Mouse (Mus musculus): ENCODE measurements around the gene Nomo1. TPM values are rescaled to one million over a fixed set of nuclear protein-coding genes. Genes with fewer than 3 reads are reported as not detected.
A peak's percentile ranks its signal among the peaks of the same experiment; 100 is the strongest.

The Nomo1 gene
- polyA plus RNA-seq, 1 experiment from 2014 or later, result 80.4 TPM

- Histone ChIP-seq H3K36me3 (peaks cover 7% of the 10 kb centered on the region), H3K9ac (no peak overlapping the region), H3K4me3 (replicated peaks) (no peak overlapping the region), H3K27ac (no peak overlapping the region), H3K4me1 (replicated peaks) (0 out of 2 replicates have a peak, but pooled peaks cover 8% of the 10 kb centered on the region), H3K27me3 (replicated peaks) (no peaks in the 10 kb centered on the region), H3K9me3 (no peaks in the 10 kb centered on the region), H3K4me2 (replicated peaks) (no peak overlapping the region)
- 79% methylated on average over 6 of the region's 6 CpGs for WGBS
- no peak for ATAC-seq
These were observed 54.7 kb downstream of the Nomo1 start for GRCm38 (mm10) chr7:46088241-46088640.

GRCm38 (mm10) chr7:46092803-46093202 lies 59.3 kb downstream of the Nomo1 start:
- Histone ChIP-seq H3K4me1 (replicated peaks) (no peaks in the 10 kb centered on the region), H3K4me3 (replicated peaks) (no peak overlapping the region), H3K27me3 (replicated peaks) (no peaks in the 10 kb centered on the region), H3K9me3 (no peaks in the 10 kb centered on the region), H3K27ac (no peak overlapping the region), H3K36me3 (no peaks in the 10 kb centered on the region), H3K9ac (no peak overlapping the region), H3K4me2 (replicated peaks) (no peak overlapping the region)
- 60% methylated on average over 8 of the region's 8 CpGs for WGBS
- ATAC-seq, result no peak

GRCm38 (mm10) chr7:46096136-46096535 lies 62.6 kb downstream of the Nomo1 start:
- peaks cover 8% of the 10 kb centered on the region for H3K27me3 ChIP-seq (replicated peaks)
- H3K9ac ChIP-seq, result no peak overlapping the region
- WGBS, result 4% methylated on average over 4 of the region's 4 CpGs
- no peak overlapping the region for H3K27ac ChIP-seq
- no peaks in the 10 kb centered on the region for H3K36me3 ChIP-seq
- ATAC-seq, result peak; percentile 29
- no peaks in the 10 kb centered on the region for H3K9me3 ChIP-seq
- no peaks in the 10 kb centered on the region for H3K4me1 ChIP-seq (replicated peaks)
- no peak overlapping the region for H3K4me3 ChIP-seq (replicated peaks)
- no peak overlapping the region for H3K4me2 ChIP-seq (replicated peaks)

- H3K4me1 ChIP-seq (replicated peaks), result no peaks in the 10 kb centered on the region
- WGBS, result 55% methylated on average over 4 of the region's 4 CpGs
- no peak overlapping the region for H3K27ac ChIP-seq
- no peak overlapping the region for H3K4me2 ChIP-seq (replicated peaks)
- no peak overlapping the region for H3K9ac ChIP-seq
- H3K4me3 ChIP-seq (replicated peaks), result no peak overlapping the region
- no peaks in the 10 kb centered on the region for H3K36me3 ChIP-seq
- H3K27me3 ChIP-seq (replicated peaks), result peaks cover 8% of the 10 kb centered on the region
- H3K9me3 ChIP-seq, result no peaks in the 10 kb centered on the region
- ATAC-seq, result no peak
These were observed 63.9 kb downstream of the Nomo1 start for GRCm38 (mm10) chr7:46097319-46097783.

GRCm38 (mm10) chr7:46098221-46098918 lies 64.9 kb downstream of the Nomo1 start:
- Histone ChIP-seq H3K36me3 (no peaks in the 10 kb centered on the region), H3K9ac (no peak overlapping the region), H3K4me2 (replicated peaks) (no peak overlapping the region), H3K27ac (no peak overlapping the region), H3K27me3 (replicated peaks) (peaks cover 8% of the 10 kb centered on the region), H3K9me3 (no peaks in the 10 kb centered on the region), H3K4me1 (replicated peaks) (no peaks in the 10 kb centered on the region), H3K4me3 (replicated peaks) (no peak overlapping the region)
- no peak for ATAC-seq
- 83% methylated on average over 19 of the region's 19 CpGs for WGBS

- no peak for ATAC-seq
- Histone ChIP-seq H3K36me3 (no peaks in the 10 kb centered on the region), H3K4me1 (replicated peaks) (no peaks in the 10 kb centered on the region), H3K9ac (no peak overlapping the region), H3K4me3 (replicated peaks) (no peak overlapping the region), H3K9me3 (no peaks in the 10 kb centered on the region), H3K27ac (no peak overlapping the region), H3K27me3 (replicated peaks) (peaks cover 8% of the 10 kb centered on the region), H3K4me2 (replicated peaks) (no peak overlapping the region)
- 93% methylated on average over 19 of the region's 19 CpGs for WGBS
These were observed 65.4 kb downstream of the Nomo1 start for GRCm38 (mm10) chr7:46098919-46099286.

GRCm38 (mm10) chr7:46099682-46100081 lies 66.2 kb downstream of the Nomo1 start:
- 81% methylated on average over 13 of the region's 13 CpGs for WGBS
- Histone ChIP-seq H3K4me3 (replicated peaks) (peak overlapping the region; percentile 53; the same call in 1 of the 2 replicates), H3K4me2 (replicated peaks) (peak overlapping the region; percentile 91; the same call in 1 of the 2 replicates), H3K4me1 (replicated peaks) (no peaks in the 10 kb centered on the region), H3K27ac (no peak overlapping the region), H3K27me3 (replicated peaks) (peaks cover 8% of the 10 kb centered on the region), H3K9ac (no peak overlapping the region), H3K9me3 (no peaks in the 10 kb centered on the region), H3K36me3 (no peaks in the 10 kb centered on the region)
- no peak for ATAC-seq

GRCm38 (mm10) chr7:46100563-46100962 lies 67.1 kb downstream of the Nomo1 start, which contains the start of gene Kcnj11:
Kcnj11 (minus strand) TSS chr7:46100764.
- H3K9ac ChIP-seq, result peak within 1 kb of the TSS; percentile 54
- peak; percentile 89 for ATAC-seq
- under 1% methylated on average over 34 of the region's 34 CpGs for WGBS

GRCm38 (mm10) chr7:46103075-46103591 lies 69.6 kb downstream of the Nomo1 start:
- H3K27me3 ChIP-seq (replicated peaks), result peaks cover 8% of the 10 kb centered on the region
- no peak for ATAC-seq
- H3K27ac ChIP-seq, result no peak overlapping the region
- no peaks in the 10 kb centered on the region for H3K4me1 ChIP-seq (replicated peaks)
- no peak overlapping the region for H3K4me2 ChIP-seq (replicated peaks)
- WGBS, result 79% methylated on average over 8 of the region's 8 CpGs
- H3K4me3 ChIP-seq (replicated peaks), result no peak overlapping the region
- no peak overlapping the region for H3K9ac ChIP-seq
- no peaks in the 10 kb centered on the region for H3K36me3 ChIP-seq
- H3K9me3 ChIP-seq, result no peaks in the 10 kb centered on the region

More at GRCm38 (mm10) chr7:46100563-46100962, 67.1 kb downstream of the Nomo1 start, which contains the start of gene Kcnj11:
- peak within 1 kb of the TSS; percentile 91 for H3K4me2 ChIP-seq (replicated peaks)
- H3K4me3 ChIP-seq (replicated peaks), result peak within 1 kb of the TSS; percentile 53
- no peak within 1 kb of the TSS for H3K27ac ChIP-seq
- no peaks in the 10 kb centered on the region for H3K9me3 ChIP-seq
- H3K4me1 ChIP-seq (replicated peaks), result no peaks in the 10 kb centered on the region
- peaks cover 8% of the 10 kb centered on the region for H3K27me3 ChIP-seq (replicated peaks)
- H3K36me3 ChIP-seq, result no peaks in the 10 kb centered on the region

GRCm38 (mm10) chr7:46103771-46104170 lies 70.3 kb downstream of the Nomo1 start:
- H3K4me3 ChIP-seq (replicated peaks), result no peak overlapping the region
- no peak overlapping the region for H3K9ac ChIP-seq
- H3K27me3 ChIP-seq (replicated peaks), result peaks cover 8% of the 10 kb centered on the region
- no peak for ATAC-seq
- no peaks in the 10 kb centered on the region for H3K36me3 ChIP-seq
- H3K4me1 ChIP-seq (replicated peaks), result no peaks in the 10 kb centered on the region
- no peak overlapping the region for H3K4me2 ChIP-seq (replicated peaks)
- WGBS, result 86% methylated on average over 8 of the region's 8 CpGs
- H3K27ac ChIP-seq, result no peak overlapping the region
- H3K9me3 ChIP-seq, result no peaks in the 10 kb centered on the region

- Histone ChIP-seq H3K9ac (no peak overlapping the region), H3K36me3 (no peaks in the 10 kb centered on the region), H3K9me3 (no peaks in the 10 kb centered on the region), H3K27ac (no peak overlapping the region), H3K4me1 (replicated peaks) (no peaks in the 10 kb centered on the region), H3K27me3 (replicated peaks) (peaks cover 6% of the 10 kb centered on the region), H3K4me3 (replicated peaks) (no peak overlapping the region), H3K4me2 (replicated peaks) (no peak overlapping the region)
- ATAC-seq, result no peak
- WGBS, result 76% methylated on average over 27 of the region's 27 CpGs
These were observed 70.9 kb downstream of the Nomo1 start for GRCm38 (mm10) chr7:46104256-46104915.

- Histone ChIP-seq H3K9ac (no peak overlapping the region), H3K27me3 (replicated peaks) (no peaks in the 10 kb centered on the region), H3K27ac (no peak overlapping the region), H3K9me3 (no peaks in the 10 kb centered on the region), H3K4me3 (replicated peaks) (no peak overlapping the region), H3K4me1 (replicated peaks) (no peaks in the 10 kb centered on the region), H3K4me2 (replicated peaks) (no peak overlapping the region), H3K36me3 (no peaks in the 10 kb centered on the region)
- ATAC-seq, result no peak
- WGBS, result 88% methylated on average over 7 of the region's 7 CpGs
These were observed 72.0 kb downstream of the Nomo1 start for GRCm38 (mm10) chr7:46105484-46105883.

Data from intestine, embryonic 15.5 days (tissue).